Mouse (Mus musculus): ENCODE measurements at regions not wholly inside any gene's neighbourhood (a gene's known extent, or its start where the extent isn't known, plus 50 kb on each side); places are given as distances from the start of the nearest gene placed in this dataset.

DNA sequence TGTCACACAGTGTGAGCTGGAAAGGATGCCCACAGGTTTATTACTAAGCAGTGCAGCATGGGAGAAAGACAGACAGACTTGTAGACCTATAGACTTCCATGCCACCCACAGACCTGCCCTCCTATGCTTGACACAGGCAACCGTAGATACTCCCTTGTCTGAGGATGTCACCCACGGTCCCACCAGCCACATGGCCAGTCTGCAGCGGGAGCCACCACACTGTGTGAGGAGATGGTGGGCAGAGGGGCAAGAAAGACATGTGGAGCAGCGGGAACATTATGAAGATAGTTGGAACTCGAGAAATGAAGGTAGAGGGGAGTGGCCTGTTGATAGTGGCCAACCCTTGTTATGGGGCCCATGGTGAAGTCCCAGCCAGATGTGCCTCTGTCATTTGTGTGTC is 244.0 kb upstream of the Tusc1 start:
- Histone ChIP-seq H3K27me3 (ENCODE audit: control insufficient read depth in 1 of 2, insufficient read depth in 2 of 2, low read length in 2 of 2) (no peaks in the 10 kb centered on the region), H3K9me3 (replicated peaks; ENCODE audit: insufficient read depth, low read length) (no peaks in the 10 kb centered on the region), H3K4me3 (ENCODE audit: control insufficient read depth in 1 of 2, insufficient read depth in 1 of 2, low read depth in 2 of 2, low read length in 2 of 2) (no peak overlapping the region), H3K36me3 (ENCODE audit: control insufficient read depth in 1 of 2, insufficient read depth in 2 of 2, low read length in 2 of 2) (peaks cover 0 to 11% of the 10 kb centered on the region in 2 experiments; a peak in 2 of 4 replicates), H3K4me1 (ENCODE audit: control insufficient read depth in 1 of 2, insufficient read depth in 2 of 2, low read length in 2 of 2) (peaks cover 4 to 9% of the 10 kb centered on the region in 2 experiments), H3K27ac (ENCODE audit: control insufficient read depth, low read depth, low read length) (no peak overlapping the region), H3K9ac (ENCODE audit: control insufficient read depth, low read depth, low read length, poor library complexity, severe bottlenecking) (no peak overlapping the region), H3K79me2 (ENCODE audit: control insufficient read depth, insufficient read depth, low read length, poor library complexity) (no peaks in the 10 kb centered on the region)
- DNase-seq (ENCODE audit: low read depth, low spot score), result no peak
- TF ChIP-seq SMC3 (IDR thresholded peaks at IDR 0.05; ENCODE audit: low read depth, low read length) (no peak), ETS1 (IDR thresholded peaks at IDR 0.05; ENCODE audit: low read depth, low read length) (no peak), GABPA (IDR thresholded peaks at IDR 0.05; ENCODE audit: low read depth, low read length) (no peak), TAL1 (IDR thresholded peaks at IDR 0.05; ENCODE audit: low read length) (no peak), CHD1 (IDR thresholded peaks at IDR 0.05; ENCODE audit: low read depth, low read length) (no peak), POLR2A (IDR thresholded peaks at IDR 0.05; ENCODE audit: control insufficient read depth in 1 of 2, insufficient read depth in 1 of 2, low read depth in 1 of 2, low read length in 2 of 2, poor library complexity in 1 of 2) (no peak), JUND (IDR thresholded peaks at IDR 0.05; ENCODE audit: low read depth, low read length) (no peak), MEF2A (IDR thresholded peaks at IDR 0.05; ENCODE audit: extremely low read depth, insufficient replicate concordance, low read depth, low read length, poor library complexity, severe bottlenecking) (no peak)

GRCm38 (mm10) chr4:93567487-93568259 is 232.4 kb upstream of the Tusc1 start:
- Histone ChIP-seq H3K27me3 (ENCODE audit: control insufficient read depth in 1 of 2, insufficient read depth in 2 of 2, low read length in 2 of 2) (no peaks in the 10 kb centered on the region), H3K9ac (ENCODE audit: control insufficient read depth, low read depth, low read length, poor library complexity, severe bottlenecking) (no peak overlapping the region), H3K4me3 (ENCODE audit: control insufficient read depth in 1 of 2, insufficient read depth in 1 of 2, low read depth in 2 of 2, low read length in 2 of 2) (peak overlapping the region in 1 of 2 experiments; percentile 18; a peak in 1 of 4 replicates), H3K36me3 (ENCODE audit: control insufficient read depth in 1 of 2, insufficient read depth in 2 of 2, low read length in 2 of 2) (peaks cover 0 to 14% of the 10 kb centered on the region in 2 experiments; a peak in 2 of 4 replicates), H3K9me3 (replicated peaks; ENCODE audit: insufficient read depth, low read length) (no peaks in the 10 kb centered on the region), H3K79me2 (ENCODE audit: control insufficient read depth, insufficient read depth, low read length, poor library complexity) (no peaks in the 10 kb centered on the region), H3K27ac (ENCODE audit: control insufficient read depth, low read depth, low read length) (peak overlapping the region; percentile 28; the same call in 1 of the 2 replicates), H3K4me1 (ENCODE audit: control insufficient read depth in 1 of 2, insufficient read depth in 2 of 2, low read length in 2 of 2) (peaks cover 2 to 14% of the 10 kb centered on the region in 2 experiments; a peak in 2 of 4 replicates)
- TF ChIP-seq USF2 (IDR thresholded peaks at IDR 0.05; ENCODE audit: borderline replicate concordance in 1 of 2, insufficient read depth in 1 of 2, low read depth in 1 of 2, low read length in 2 of 2) (no peak), USF1 (IDR thresholded peaks at IDR 0.05; ENCODE audit: low read depth, low read length) (no peak), MEF2A (IDR thresholded peaks at IDR 0.05; ENCODE audit: extremely low read depth, insufficient replicate concordance, low read depth, low read length, poor library complexity, severe bottlenecking) (no peak), MAX (IDR thresholded peaks at IDR 0.05; ENCODE audit: low read length) (peak; percentile 46; the same call in 1 of the 2 replicates), TCF12 (IDR thresholded peaks at IDR 0.05; ENCODE audit: low read depth, low read length) (0 out of 2 replicates have a peak, but pooled peaks have one; percentile 37), RAD21 (IDR thresholded peaks at IDR 0.05; ENCODE audit: low read depth, low read length) (no peak), JUND (IDR thresholded peaks at IDR 0.05; ENCODE audit: low read depth, low read length) (no peak), MXI1 (IDR thresholded peaks at IDR 0.05; ENCODE audit: low read depth, low read length) (no peak), GATA1 (IDR thresholded peaks at IDR 0.05; ENCODE audit: low read depth, low read length) (peak; percentile 83), GABPA (IDR thresholded peaks at IDR 0.05; ENCODE audit: low read depth, low read length) (0 out of 2 replicates have a peak, but pooled peaks have one; percentile 9), MYC (IDR thresholded peaks at IDR 0.05; ENCODE audit: low read depth, low read length) (0 out of 2 replicates have a peak, but pooled peaks have one; percentile 71), EP300 (IDR thresholded peaks at IDR 0.05; ENCODE audit: low read depth in 1 of 2, low read length in 2 of 2) (peak; percentile 64 to 67)
- DNase-seq (ENCODE audit: low read depth, low spot score), result peak; percentile 39
